Comparison of ENCODE assay signal across 21 mouse cellular contexts in the genomic region with DNA sequence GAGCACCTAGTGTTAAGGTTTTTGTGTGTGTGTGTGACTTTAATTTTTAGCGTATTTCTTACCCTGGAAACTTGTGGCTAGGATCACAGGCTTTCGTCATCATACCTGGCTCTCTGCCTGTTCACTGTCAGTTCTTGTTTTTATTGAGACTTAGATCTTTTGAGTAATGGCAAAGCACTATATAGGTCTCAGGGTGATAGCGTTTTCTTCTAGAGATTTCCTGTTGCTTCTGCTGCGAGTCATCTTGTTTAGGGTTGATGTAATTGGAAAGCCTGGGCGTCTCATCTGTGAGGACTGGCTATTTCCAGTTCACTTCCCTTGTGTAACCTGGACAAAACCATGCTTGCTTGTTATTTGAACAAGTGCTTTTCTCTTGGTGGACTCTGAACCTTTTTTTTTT. TPM values are rescaled to one million over a fixed set of nuclear protein-coding genes. Genes with fewer than 3 reads are reported as not detected.
DNase-seq lines count a peak whose midpoint lies in the region; ATAC-seq and TF ChIP-seq lines count a peak whose summit lies in the region.
"Had no signal": no experiment of that assay in that cellular context is flagged by ENCODE, and none has a peak within 500 bp of the region (broad histone marks: within the 10 kb centered on the region; RNA-seq: fewer than 3 reads in every experiment).

No protein-coding gene starts in this region.

- H3K27ac ChIP-seq in lung, postnatal 0 days (ENCODE audit: low read length): no peak overlapping the region
- no peak overlapping the region for H3K27ac ChIP-seq in stomach, postnatal 0 days (replicated peaks)
- H3K27ac ChIP-seq: heart, adult 2 months; limb, embryonic 13.5 days; neural tube, embryonic 12.5 days had no signal

- H3K9me3 ChIP-seq in lung, postnatal 0 days (ENCODE audit: low read length): no peaks in the 10 kb centered on the region
- H3K9me3 ChIP-seq in stomach, postnatal 0 days (ENCODE audit: control insufficient read depth, low read length): no peaks in the 10 kb centered on the region
- H3K9me3 ChIP-seq: limb, embryonic 13.5 days; neural tube, embryonic 12.5 days had no signal

- no peaks in the 10 kb centered on the region for H3K27me3 ChIP-seq in lung, postnatal 0 days (replicated peaks; ENCODE audit: insufficient read depth, low read length)
- no peaks in the 10 kb centered on the region for H3K27me3 ChIP-seq in stomach, postnatal 0 days (ENCODE audit: control insufficient read depth, insufficient read depth, low read length)
- H3K27me3 ChIP-seq: limb, embryonic 13.5 days; neural tube, embryonic 12.5 days had no signal

- H3K36me3 ChIP-seq in lung, postnatal 0 days (ENCODE audit: insufficient read depth, low read length): peaks cover 5% of the 10 kb centered on the region; the same call in 1 of the 2 replicates
- peaks cover 9% of the 10 kb centered on the region; the same call in 1 of the 2 replicates for H3K36me3 ChIP-seq in stomach, postnatal 0 days (ENCODE audit: control insufficient read depth, insufficient read depth, low read length)

- no peak overlapping the region for H3K9ac ChIP-seq in lung, postnatal 0 days (replicated peaks; ENCODE audit: low read depth)
- H3K9ac ChIP-seq in stomach, postnatal 0 days (ENCODE audit: low read length): no peak overlapping the region
- H3K9ac ChIP-seq: limb, embryonic 13.5 days; neural tube, embryonic 12.5 days had no signal

- no peak overlapping the region for H3K4me3 ChIP-seq in lung, postnatal 0 days (ENCODE audit: low read depth, low read length)
- no peak overlapping the region for H3K4me3 ChIP-seq in stomach, postnatal 0 days (ENCODE audit: low read depth, low read length)
- H3K4me3 ChIP-seq: heart, adult 2 months; limb, embryonic 13.5 days; neural tube, embryonic 12.5 days had no signal

- no peak for DNase-seq in cerebellum, postnatal 25 days
- DNase-seq in lung, postnatal 0 days (ENCODE audit: low spot score): peak; percentile 65
- no peak for DNase-seq in lung, postnatal 25 days (ENCODE audit: low spot score)
- no peak for DNase-seq in stomach, postnatal 0 days (ENCODE audit: low spot score)
- DNase-seq in thymus, postnatal 10 days (ENCODE audit: low spot score in 2 of 2): no peak
- DNase-seq in thymus, postnatal 25 days: no peak
- DNase-seq: cerebellum, postnatal 14 days; heart, adult 2 months; heart, postnatal 36 days; midbrain, embryonic 14.5 days; retina, postnatal 1 day; thymus, adult 18-20 months had no signal

- no peak for TF ChIP-seq EP300 in lung, postnatal 0 days (IDR thresholded peaks at IDR 0.05)
- no peak for TF ChIP-seq EP300 in stomach, postnatal 0 days (optimal IDR thresholded peaks at IDR 0.05)

- WGBS in lung, postnatal 0 days: 51% methylated on average over 5 of the region's 5 CpGs
- 30% methylated on average over 5 of the region's 5 CpGs for WGBS in stomach, postnatal 0 days

- no peak overlapping the region for H3K4me2 ChIP-seq in lung, postnatal 0 days (replicated peaks; ENCODE audit: low read depth, low read length)
- no peak overlapping the region for H3K4me2 ChIP-seq in stomach, postnatal 0 days (replicated peaks; ENCODE audit: low read depth)
- H3K4me2 ChIP-seq: limb, embryonic 13.5 days; neural tube, embryonic 12.5 days had no signal

- H3K4me1 ChIP-seq in lung, postnatal 0 days (ENCODE audit: insufficient read depth, low read depth, low read length): no peaks in the 10 kb centered on the region
- no peaks in the 10 kb centered on the region for H3K4me1 ChIP-seq in stomach, postnatal 0 days (replicated peaks; ENCODE audit: control insufficient read depth, insufficient read depth)
- H3K4me1 ChIP-seq: limb, embryonic 13.5 days; neural tube, embryonic 12.5 days had no signal

- 0 out of 2 replicates have a peak, but pooled peaks have one; percentile 52 for ATAC-seq in cerebellum, adult (ENCODE audit: insufficient number of reproducible peaks, low FRiP score, low TSS enrichment)
- no peak for ATAC-seq in lung, postnatal 0 days
- ATAC-seq in common myeloid progenitor, adult 5-6 weeks (replicated peaks; ENCODE audit: low read depth, poor library complexity, severe bottlenecking): peak; percentile 50; the same call in 1 of the 2 replicates
- peak; percentile 83 for ATAC-seq in stomach, postnatal 0 days (ENCODE audit: low FRiP score, low TSS enrichment)
- ATAC-seq: forebrain, embryonic 16.5 days; intestine, postnatal 0 days had no signal

- TF ChIP-seq CTCF in lung, postnatal 0 days (IDR thresholded peaks at IDR 0.05): no peak
- TF ChIP-seq CTCF in stomach, postnatal 0 days (IDR thresholded peaks at IDR 0.05; ENCODE audit: low read depth): no peak

RNA-seq across cellular contexts. Expression of a gene that starts 13.5 kb away (rescaled TPM):
- 1.4 and 1.6 TPM in 2 replicates for polyA plus RNA-seq in lung, postnatal 0 days (2015; fragmentation: Nextera tagmentation; extraction: Ambion mirVana)
- 0.44 and 0.96 TPM in 2 replicates for total RNA-seq in common myeloid progenitor, adult 5-6 weeks (2017)
- 0.80 and 1.0 TPM in 2 replicates for polyA plus RNA-seq in stomach, postnatal 0 days (2015; fragmentation: Nextera tagmentation; extraction: Ambion mirVana)
- total RNA-seq: heart, adult 2 months; heart, postnatal 36 days; layer of hippocampus, postnatal 25 days had no signal
- polyA plus RNA-seq: heart, adult 2 months; spleen, adult 2 months had no signal

RNA-seq across cellular contexts. Expression of a gene that starts 14.1 kb away (rescaled TPM):
- 38.3 and 40.9 TPM in 2 replicates for polyA plus RNA-seq in lung, postnatal 0 days (2015; fragmentation: Nextera tagmentation; extraction: Ambion mirVana)
- total RNA-seq in common myeloid progenitor, adult 5-6 weeks (2017): 82.4 and 96.6 TPM in 2 replicates
- polyA plus RNA-seq in stomach, postnatal 0 days (2015; fragmentation: Nextera tagmentation; extraction: Ambion mirVana): 38.4 and 39.4 TPM in 2 replicates

RNA-seq across cellular contexts. Expression of a gene that starts 24.0 kb away (rescaled TPM):
- not detected in 2 replicates for polyA plus RNA-seq in lung, postnatal 0 days (2015; fragmentation: Nextera tagmentation; extraction: Ambion mirVana)
- not detected in 2 replicates for total RNA-seq in common myeloid progenitor, adult 5-6 weeks (2017)
- polyA plus RNA-seq in stomach, postnatal 0 days (2015; fragmentation: Nextera tagmentation; extraction: Ambion mirVana): not detected in 2 replicates
- polyA plus RNA-seq: embryonic facial prominence, embryonic 14.5 days; forebrain, embryonic 16.5 days; intestine, postnatal 0 days; midbrain, embryonic 14.5 days; neural tube, embryonic 12.5 days had no signal

RNA-seq across cellular contexts. Expression of a gene that starts 26.7 kb away (rescaled TPM):
- polyA plus RNA-seq in lung, postnatal 0 days (2015; fragmentation: Nextera tagmentation; extraction: Ambion mirVana): not detected in 2 replicates
- total RNA-seq in common myeloid progenitor, adult 5-6 weeks (2017): not detected in 2 replicates
- not detected in 2 replicates for polyA plus RNA-seq in stomach, postnatal 0 days (2015; fragmentation: Nextera tagmentation; extraction: Ambion mirVana)
- total RNA-seq: heart, adult 2 months; heart, postnatal 36 days; layer of hippocampus, postnatal 25 days had no signal
- polyA plus RNA-seq: embryonic facial prominence, embryonic 14.5 days; forebrain, embryonic 16.5 days; heart, adult 2 months; intestine, postnatal 0 days; limb, embryonic 13.5 days; midbrain, embryonic 14.5 days; neural tube, embryonic 12.5 days; spleen, adult 2 months had no signal

RNA-seq across cellular contexts. Expression of a gene that starts 28.0 kb away (rescaled TPM):
- polyA plus RNA-seq in lung, postnatal 0 days (2015; fragmentation: Nextera tagmentation; extraction: Ambion mirVana): 3.7 and 4.2 TPM in 2 replicates
- total RNA-seq in common myeloid progenitor, adult 5-6 weeks (2017): 6.5 and 18.1 TPM in 2 replicates
- 5.5 and 6.4 TPM in 2 replicates for polyA plus RNA-seq in stomach, postnatal 0 days (2015; fragmentation: Nextera tagmentation; extraction: Ambion mirVana)
